Mouse (Mus musculus) gastrocnemius, adult 2 months (tissue): ENCODE results near the gene Lyrm7. TPM values are rescaled to one million over a fixed set of nuclear protein-coding genes. Genes with fewer than 3 reads are reported as not detected.

ENCODE experiments used
- DNase-seq: peaks from one replicate; pipeline ENCODE4 v3.0.0; 2022
- H3K27ac ChIP-seq: fragments of 200-600 bp; 2 replicates; pipeline ENCODE4 v1.8.1; 2022; ENCODE audit warnings: mild to moderate bottlenecking
- H3K4me3 ChIP-seq: fragments of 200-600 bp; 2 replicates; pipeline ENCODE4 v1.8.1; 2022; ENCODE audit warnings: mild to moderate bottlenecking, moderate library complexity
- CTCF ChIP-seq: fragments of 200-600 bp; IDR thresholded peaks from 2 replicates; pipeline ENCODE4 v1.8.1; 2022; ENCODE audit warnings: antibody characterized with exemption, mild to moderate bottlenecking, moderate library complexity
- intact Hi-C: fragments of 180-260 bp; cut with DNase I; formaldehyde crosslinking; loops from one replicate; pipeline ENCODE4 v1.15.1; 2025
- total RNA-seq, 2 experiments: library from RNA; stranded (reverse); gene quantifications; 2 replicates each; pipeline ENCODE4 v1.2.3; 2021

Gene Lyrm7
- total RNA-seq, 2 experiments from 2014 or later: 18.7 to 30.6 TPM

- no peak for DNase-seq
- Histone ChIP-seq H3K4me3 (no peak overlapping the region), H3K27ac (no peak overlapping the region)
- intact Hi-C loops: no loop called here
- no peak for TF ChIP-seq CTCF
These were observed 58.1 kb downstream of the Lyrm7 start for GRCm38 (mm10) chr11:54802621-54803020.

GRCm38 (mm10) chr11:54801791-54802558 is 58.7 kb downstream of the Lyrm7 start:
- Histone ChIP-seq H3K27ac (peak overlapping the region; percentile 38; the same call in 1 of the 2 replicates), H3K4me3 (no peak overlapping the region)
- TF ChIP-seq CTCF: no peak
- intact Hi-C loops: no loop called here
- peak; percentile 46 for DNase-seq

- intact Hi-C loops: no loop called here
- no peak for DNase-seq
- no peak overlapping the region for H3K27ac ChIP-seq
- no peak overlapping the region for H3K4me3 ChIP-seq
- TF ChIP-seq CTCF: no peak
These were observed 64.2 kb downstream of the Lyrm7 start for GRCm38 (mm10) chr11:54796551-54796950.

GRCm38 (mm10) chr11:54794678-54795077 is 66.0 kb downstream of the Lyrm7 start:
- intact Hi-C loops: no loop called here
- no peak overlapping the region for H3K4me3 ChIP-seq
- no peak for DNase-seq
- H3K27ac ChIP-seq: no peak overlapping the region
- no peak for TF ChIP-seq CTCF

GRCm38 (mm10) chr11:54793173-54793572 is 67.5 kb downstream of the Lyrm7 start:
- TF ChIP-seq CTCF: no peak
- intact Hi-C loops: no loop called here
- no peak for DNase-seq
- Histone ChIP-seq H3K4me3 (no peak overlapping the region), H3K27ac (no peak overlapping the region)

GRCm38 (mm10) chr11:54791458-54791857 is 69.3 kb downstream of the Lyrm7 start:
- TF ChIP-seq CTCF: no peak
- Histone ChIP-seq H3K4me3 (no peak overlapping the region), H3K27ac (no peak overlapping the region)
- intact Hi-C loops: no loop called here
- DNase-seq: no peak

- intact Hi-C loops: loop anchor here (2.0 to 5.0 kb wide), 3 partner anchors 35 to 85 kb away; partner anchors contain the start of gene Lyrm7
- peak; percentile 97 for DNase-seq
- Histone ChIP-seq H3K27ac (peak within 1 kb of the TSS; percentile 98), H3K4me3 (peak within 1 kb of the TSS; percentile 90)
- no peak; the same call in 1 of the 2 replicates for TF ChIP-seq CTCF
These were observed 72.9 kb downstream of the Lyrm7 start, which contains the start of gene Cdc42se2 for GRCm38 (mm10) chr11:54787488-54788474. TSS of gene Cdc42se2 (minus strand) at chr11:54787675.

- H3K4me3 ChIP-seq: peak overlapping the region; percentile 90
- intact Hi-C loops: loop anchor here (2.0 to 5.0 kb wide), 3 partner anchors 35 to 85 kb away; partner anchors contain the start of gene Lyrm7
- peak; percentile 73 for DNase-seq
- H3K27ac ChIP-seq: peak overlapping the region; percentile 98
- TF ChIP-seq CTCF: peak; percentile 17; the same call in 1 of the 2 replicates
These were observed 73.7 kb downstream of the Lyrm7 start for GRCm38 (mm10) chr11:54786858-54787487.

GRCm38 (mm10) chr11:54785566-54785965 is 75.2 kb downstream of the Lyrm7 start:
- no peak for TF ChIP-seq CTCF
- intact Hi-C loops: loop anchor here (5.0 kb wide), 2 partner anchors 33 to 83 kb away; no protein-coding TSS in a partner anchor
- Histone ChIP-seq H3K27ac (no peak overlapping the region; the same call in 1 of the 2 replicates), H3K4me3 (peak overlapping the region; percentile 90; the same call in 1 of the 2 replicates)
- DNase-seq: no peak

- DNase-seq: no peak
- intact Hi-C loops: no loop called here
- Histone ChIP-seq H3K4me3 (no peak overlapping the region), H3K27ac (no peak overlapping the region)
- no peak for TF ChIP-seq CTCF
These were observed 76.3 kb downstream of the Lyrm7 start for GRCm38 (mm10) chr11:54784436-54784835.

GRCm38 (mm10) chr11:54782253-54782652 is 78.5 kb downstream of the Lyrm7 start:
- DNase-seq: no peak
- H3K4me3 ChIP-seq: no peak overlapping the region
- H3K27ac ChIP-seq: no peak overlapping the region
- intact Hi-C loops: no loop called here
- TF ChIP-seq CTCF: no peak

- no peak for DNase-seq
- no peak overlapping the region for H3K27ac ChIP-seq
- H3K4me3 ChIP-seq: no peak overlapping the region
- no peak for TF ChIP-seq CTCF
- intact Hi-C loops: no loop called here
These were observed 80.8 kb downstream of the Lyrm7 start for GRCm38 (mm10) chr11:54779946-54780345.
